Mouse (Mus musculus): ENCODE results near the gene Ttc7b.

Gene Ttc7b

GRCm38 (mm10) chr12:100483054-100483453, 37.6 kb downstream of the Ttc7b start:
- no peak for DNase-seq

GRCm38 (mm10) chr12:100482255-100482654, 38.4 kb downstream of the Ttc7b start:
- DNase-seq: no peak

DNA sequence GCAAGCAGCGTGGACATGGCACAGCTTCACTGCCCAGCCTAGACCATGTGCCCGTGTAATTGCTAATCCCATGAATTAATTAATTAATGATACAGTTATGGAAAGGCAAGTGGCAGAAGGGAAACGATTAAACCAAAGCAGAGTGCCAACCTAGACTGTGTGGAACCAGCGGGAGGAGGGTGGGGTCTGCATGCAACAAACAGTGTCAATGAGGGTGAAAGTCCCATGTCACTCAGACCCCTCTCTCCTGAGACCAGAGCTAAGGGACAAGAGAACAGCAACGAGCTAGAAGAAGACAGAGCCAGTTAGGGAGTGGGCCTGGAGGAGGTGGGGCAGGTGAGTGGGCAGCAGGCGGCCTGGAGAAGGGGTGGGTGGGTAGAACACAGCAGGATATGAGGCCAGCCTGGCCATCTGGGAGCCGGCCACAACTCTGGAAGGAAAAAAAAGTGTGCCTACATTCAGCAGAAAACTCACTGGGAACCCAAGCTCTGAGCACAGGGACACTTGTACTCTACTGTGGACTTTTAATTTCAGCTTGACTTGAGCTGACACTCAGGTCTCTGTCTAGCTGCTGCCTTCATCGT, 39.1 kb downstream of the Ttc7b start:
- DNase-seq: no peak

DNA sequence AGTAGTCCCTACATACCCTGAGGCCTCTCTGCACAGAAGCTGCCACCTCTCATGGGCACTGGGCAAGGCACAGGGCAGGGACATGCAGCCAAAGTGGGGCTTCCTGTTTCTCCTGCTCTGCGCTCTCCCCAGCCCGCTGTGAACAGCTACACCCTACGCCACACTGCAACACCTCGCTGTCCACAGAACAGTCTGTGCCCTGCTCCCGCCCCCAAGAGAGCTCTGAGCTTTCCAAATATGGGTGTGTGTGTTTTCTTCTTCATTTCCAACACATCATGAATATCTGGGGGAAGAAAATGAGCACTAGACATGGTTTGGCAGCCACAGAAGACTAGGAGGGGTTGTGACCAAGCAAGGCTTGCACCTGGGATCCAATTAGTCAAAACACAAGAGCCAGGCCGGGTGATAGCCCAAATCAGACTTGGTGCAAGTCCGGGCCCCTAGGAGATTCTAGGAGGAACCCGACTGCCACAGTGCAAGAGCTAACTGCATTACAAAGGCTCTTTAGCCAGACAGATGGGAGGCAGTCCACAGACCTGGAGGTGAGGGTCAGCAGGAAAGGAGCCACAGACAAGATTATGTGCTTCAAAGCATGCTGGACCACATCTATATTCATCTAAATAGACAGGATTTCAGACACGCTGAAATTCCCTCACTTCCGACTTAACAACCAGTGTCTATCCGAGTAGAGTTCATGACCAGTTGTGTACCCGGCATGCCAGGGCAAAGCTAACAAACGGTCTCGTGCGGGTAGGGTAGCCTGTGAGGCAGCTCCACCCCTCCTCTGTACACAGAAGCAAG, 39.8 kb downstream of the Ttc7b start:
- DNase-seq: peak; percentile 55

DNA sequence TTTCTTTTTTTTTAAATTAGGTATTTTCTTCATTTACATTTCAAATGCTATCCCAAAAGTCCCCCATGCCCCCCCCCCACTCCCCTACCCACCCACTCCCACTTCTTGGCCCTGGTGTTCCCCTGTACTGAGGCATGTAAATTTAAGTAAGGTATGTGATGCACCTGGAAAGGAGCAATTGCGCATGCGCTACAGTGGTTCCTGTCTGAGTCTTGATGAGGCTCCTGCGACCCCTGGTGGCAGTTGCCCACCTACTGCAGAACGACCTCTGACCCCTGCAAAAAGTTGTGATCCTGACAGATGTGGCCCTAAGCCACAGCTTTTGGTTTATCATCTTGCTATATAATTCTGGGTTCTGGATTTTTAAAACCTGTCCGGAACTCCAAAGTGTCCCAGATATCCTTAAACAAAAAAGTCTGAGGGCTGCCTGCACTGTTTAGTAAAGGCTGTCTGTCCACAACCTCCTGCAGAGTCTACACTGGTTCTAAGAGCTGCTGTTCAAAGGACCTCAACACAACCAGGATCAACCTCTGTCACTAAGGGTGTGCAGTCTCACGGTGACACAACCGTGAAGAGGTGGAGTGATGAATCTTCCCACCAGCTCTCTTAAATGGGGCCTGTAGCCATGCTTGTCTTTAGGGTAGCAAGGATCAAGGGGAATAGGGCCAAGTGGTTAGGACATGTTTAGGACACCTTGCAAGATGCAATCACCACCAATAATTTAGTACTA, 40.6 kb downstream of the Ttc7b start:
- peak; percentile 74 for DNase-seq

DNA sequence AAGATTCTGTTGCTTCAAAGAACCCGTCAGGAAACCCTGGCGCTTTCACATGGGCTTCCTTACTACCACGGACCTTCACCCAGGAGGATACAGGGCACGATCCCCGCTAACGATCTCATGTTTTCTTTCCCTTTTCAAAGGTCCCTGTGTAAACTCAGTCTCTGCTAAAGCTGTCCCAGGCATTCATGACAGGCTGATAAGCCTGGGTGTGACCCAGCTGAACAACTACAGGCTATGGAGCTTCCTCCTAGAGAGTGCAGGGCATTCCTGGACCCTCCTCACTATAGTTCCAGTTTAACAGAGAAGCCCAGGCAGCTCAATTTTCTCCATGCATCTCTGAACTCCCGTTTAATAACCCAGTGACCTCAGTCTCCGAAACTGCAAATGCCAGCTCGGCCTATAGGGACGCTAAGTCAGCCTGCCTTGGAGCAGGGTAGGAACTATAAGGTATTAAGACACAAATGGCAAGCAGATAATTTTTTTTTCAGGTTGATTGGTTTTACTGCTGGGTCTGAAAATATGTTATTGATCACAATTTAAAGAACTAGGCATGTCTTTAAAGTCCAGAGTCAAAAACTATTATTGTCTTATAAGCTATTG, 41.3 kb downstream of the Ttc7b start:
- DNase-seq: no peak

- no peak for DNase-seq
These were observed 42.0 kb downstream of the Ttc7b start for GRCm38 (mm10) chr12:100478615-100479014.

- DNase-seq: no peak
These were observed 42.5 kb downstream of the Ttc7b start for GRCm38 (mm10) chr12:100478151-100478550.

DNA sequence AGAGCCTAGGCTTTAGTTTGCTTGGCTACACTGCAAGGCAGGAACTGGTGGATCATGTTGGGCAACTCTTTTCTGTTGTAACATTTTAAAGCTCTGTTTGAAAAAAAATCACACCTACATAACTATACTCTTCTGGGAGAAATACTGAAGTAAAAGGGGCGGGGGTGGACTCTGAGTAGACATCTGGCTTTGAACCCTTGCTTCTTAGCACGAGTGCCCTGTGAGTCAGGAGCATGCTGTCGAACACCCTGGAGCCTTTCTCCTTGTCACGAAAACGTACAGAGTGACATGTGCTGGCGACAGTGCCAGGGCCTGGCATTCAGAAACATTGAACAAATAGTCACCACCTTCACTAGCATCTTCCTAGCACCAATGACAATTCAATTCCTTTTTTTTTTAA, 43.2 kb downstream of the Ttc7b start:
- DNase-seq: no peak

DNA sequence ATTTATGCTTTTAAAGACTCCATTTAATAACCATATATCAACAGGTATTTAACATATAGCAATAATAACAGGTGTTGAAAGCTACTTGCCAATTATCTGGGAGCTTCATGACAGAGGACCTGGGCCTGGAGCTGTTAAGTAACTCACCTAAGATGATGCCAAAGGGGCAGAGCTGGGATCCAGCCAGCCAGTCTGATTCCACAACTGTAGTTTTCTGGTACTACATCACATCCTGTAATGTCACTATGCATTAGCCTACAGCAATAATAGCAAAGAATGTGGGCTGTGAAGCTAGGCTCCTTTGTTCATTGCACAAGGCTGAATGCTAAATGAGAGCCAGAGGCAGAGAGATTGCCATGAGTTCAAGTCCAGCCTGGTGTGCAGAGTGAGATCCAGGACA, 44.3 kb downstream of the Ttc7b start:
- no peak for DNase-seq

DNA sequence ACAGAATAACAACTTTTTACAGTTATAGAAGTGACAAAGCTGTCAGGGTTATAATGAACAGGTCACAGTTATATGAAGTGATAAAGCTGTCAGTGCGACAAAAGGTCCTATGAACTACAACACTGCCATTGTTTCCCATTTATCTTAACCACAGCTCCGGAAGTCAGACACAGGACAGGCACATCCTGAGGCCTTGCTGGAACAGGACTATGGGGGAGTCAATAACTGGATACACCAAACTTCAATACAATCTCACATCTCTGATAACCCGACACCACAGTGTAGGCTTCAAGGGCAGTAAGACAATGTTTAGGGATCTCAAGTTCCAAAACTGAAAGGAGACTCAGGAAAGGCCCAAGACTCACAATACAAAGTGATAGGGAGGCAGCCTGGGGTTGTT, 45.1 kb downstream of the Ttc7b start:
- peak; percentile 22 for DNase-seq

DNA sequence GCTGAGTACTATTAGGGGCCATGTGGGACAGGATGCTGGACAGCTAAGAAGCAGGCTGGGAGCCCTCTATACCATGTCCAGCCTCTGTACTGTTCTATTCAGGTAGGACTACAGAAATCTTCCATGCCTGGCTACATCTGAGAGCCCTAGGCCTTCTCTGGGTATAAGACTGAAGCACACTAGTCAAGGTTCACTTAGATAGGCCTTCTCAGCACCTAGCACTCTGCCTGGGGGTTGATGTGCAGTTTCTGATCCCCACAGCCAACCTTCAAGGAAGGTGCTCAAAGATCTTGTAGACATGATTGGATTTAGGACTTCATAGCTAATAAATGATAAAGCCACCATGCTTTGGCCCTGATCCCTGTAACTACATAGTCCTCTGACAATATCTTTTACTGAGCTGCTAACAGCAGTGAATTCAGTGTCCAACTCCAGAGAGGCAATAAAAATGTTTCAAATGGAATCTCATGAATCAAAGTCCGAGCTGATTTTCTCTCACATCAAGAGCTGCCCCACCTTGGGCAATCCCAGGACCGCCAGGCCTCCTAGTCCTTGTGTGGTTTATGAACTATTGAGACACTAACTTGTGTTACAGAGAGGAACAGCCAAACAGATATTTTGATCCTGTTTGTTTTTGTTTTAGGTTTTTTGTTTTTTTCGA, 45.8 kb downstream of the Ttc7b start:
- DNase-seq: no peak

GRCm38 (mm10) chr12:100470295-100470694, 50.3 kb downstream of the Ttc7b start:
- DNase-seq: no peak

GRCm38 (mm10) chr12:100469503-100470293, 50.9 kb downstream of the Ttc7b start:
- no peak for DNase-seq

DNA sequence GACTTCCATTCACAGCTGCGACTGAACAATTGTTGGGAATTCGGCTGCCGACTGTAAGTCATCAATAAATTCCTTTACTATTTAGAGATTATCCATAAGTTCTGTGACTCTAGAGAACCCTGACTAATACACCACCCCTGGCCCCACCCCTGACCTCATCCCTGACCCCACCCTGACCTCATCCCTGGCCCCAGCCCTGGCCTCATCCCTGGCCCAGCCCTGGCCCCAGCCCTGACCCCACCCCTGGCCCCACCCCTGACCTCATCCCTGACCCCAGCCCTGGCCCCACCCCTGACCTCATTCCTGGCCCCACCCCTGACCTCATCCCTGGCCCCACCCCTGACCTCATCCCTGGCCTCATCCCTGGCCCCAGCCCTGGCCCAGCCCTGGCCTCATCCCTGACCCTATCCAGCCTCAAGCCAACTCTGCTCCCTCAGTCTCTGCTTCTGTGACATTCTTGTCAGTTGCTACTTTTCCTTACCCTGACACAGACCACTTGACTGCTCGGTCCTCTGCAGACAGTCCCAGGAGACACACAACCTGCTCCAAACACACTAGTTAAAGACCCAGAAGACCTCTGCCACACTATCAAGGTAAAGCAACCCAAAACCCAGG, 55.4 kb downstream of the Ttc7b start:
- DNase-seq: no peak

DNA sequence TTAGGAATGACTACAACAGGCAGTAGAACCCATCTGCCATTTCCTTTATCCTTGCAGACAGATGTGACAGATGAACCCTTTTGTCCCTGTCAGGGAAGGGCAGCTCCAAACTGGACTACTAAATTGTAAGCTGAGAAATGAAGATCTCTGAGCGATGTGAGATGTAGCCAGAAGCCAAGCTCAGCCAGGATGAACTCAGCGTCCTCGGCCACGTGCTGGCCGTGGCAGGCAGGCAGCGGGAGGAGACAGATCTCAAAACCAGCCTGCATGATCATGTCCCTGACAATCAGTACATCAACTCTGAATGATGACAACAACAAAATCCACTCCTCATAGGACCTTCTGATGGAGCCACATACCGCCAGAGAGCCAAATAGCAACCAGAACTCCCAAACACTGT, 62.9 kb downstream of the Ttc7b start:
- no peak for DNase-seq

GRCm38 (mm10) chr12:100456257-100456975, 64.2 kb downstream of the Ttc7b start:
- DNase-seq: no peak

- peak; percentile 36 for DNase-seq
These were observed 65.2 kb downstream of the Ttc7b start for GRCm38 (mm10) chr12:100455453-100455852.

- DNase-seq: no peak
These were observed 72.8 kb downstream of the Ttc7b start for GRCm38 (mm10) chr12:100447701-100448277.

- DNase-seq: no peak
These were observed 73.5 kb downstream of the Ttc7b start for GRCm38 (mm10) chr12:100447161-100447560.

GRCm38 (mm10) chr12:100445686-100446085, 74.9 kb downstream of the Ttc7b start:
- no peak for DNase-seq

Measured in lung, postnatal 10 days (tissue).